Mouse (Mus musculus): ENCODE results near the gene Rerg. TPM values are rescaled to one million over a fixed set of nuclear protein-coding genes. Genes with fewer than 3 reads are reported as not detected.
A peak's percentile ranks its signal among the peaks of the same experiment; 100 is the strongest.

Rerg gene
- polyA plus RNA-seq, 1 experiment from 2014 or later = 31.9 TPM

- Histone ChIP-seq H3K27ac (replicated peaks) (no peak overlapping the region), H3K27me3 (no peaks in the 10 kb centered on the region), H3K9ac (no peak overlapping the region), H3K4me3 (replicated peaks) (no peak overlapping the region), H3K4me2 (replicated peaks) (no peak overlapping the region), H3K4me1 (peaks cover 22% of the 10 kb centered on the region; the same call in 1 of the 2 replicates), H3K9me3 (replicated peaks) (no peaks in the 10 kb centered on the region), H3K36me3 (no peaks in the 10 kb centered on the region)
- ATAC-seq (ENCODE audit: insufficient number of reproducible peaks, low FRiP score, low TSS enrichment, low read depth) = no peak
- WGBS = 93% methylated on average over 7 of the region's 7 CpGs
These were observed 7.8 kb downstream of the Rerg start for GRCm38 (mm10) chr6:137162481-137162880.

- Histone ChIP-seq H3K9me3 (replicated peaks) (no peaks in the 10 kb centered on the region), H3K4me2 (replicated peaks) (no peak overlapping the region), H3K27me3 (no peaks in the 10 kb centered on the region), H3K36me3 (no peaks in the 10 kb centered on the region), H3K4me3 (replicated peaks) (no peak overlapping the region), H3K4me1 (peaks cover 19% of the 10 kb centered on the region; the same call in 1 of the 2 replicates), H3K9ac (no peak overlapping the region), H3K27ac (replicated peaks) (no peak overlapping the region)
- no peak for ATAC-seq (ENCODE audit: insufficient number of reproducible peaks, low FRiP score, low TSS enrichment, low read depth)
- 81% methylated on average over 11 of the region's 11 CpGs for WGBS
These were observed 8.7 kb downstream of the Rerg start for GRCm38 (mm10) chr6:137161491-137162088.

GRCm38 (mm10) chr6:137159372-137159926 lies 10.8 kb downstream of the Rerg start:
- 59% methylated on average over 8 of the region's 8 CpGs for WGBS
- Histone ChIP-seq H3K4me3 (replicated peaks) (no peak overlapping the region), H3K27me3 (no peaks in the 10 kb centered on the region), H3K4me1 (peaks cover 33% of the 10 kb centered on the region), H3K27ac (replicated peaks) (no peak overlapping the region; the same call in 1 of the 2 replicates), H3K9ac (no peak overlapping the region), H3K4me2 (replicated peaks) (no peak overlapping the region), H3K9me3 (replicated peaks) (no peaks in the 10 kb centered on the region), H3K36me3 (no peaks in the 10 kb centered on the region)
- ATAC-seq (ENCODE audit: insufficient number of reproducible peaks, low FRiP score, low TSS enrichment, low read depth) = no peak

- Histone ChIP-seq H3K9ac (no peak overlapping the region), H3K4me2 (replicated peaks) (no peak overlapping the region), H3K27ac (replicated peaks) (peak overlapping the region; percentile 28; the same call in 1 of the 2 replicates), H3K4me1 (peaks cover 29% of the 10 kb centered on the region), H3K9me3 (replicated peaks) (no peaks in the 10 kb centered on the region), H3K4me3 (replicated peaks) (no peak overlapping the region), H3K27me3 (no peaks in the 10 kb centered on the region), H3K36me3 (no peaks in the 10 kb centered on the region)
- no peak for ATAC-seq (ENCODE audit: insufficient number of reproducible peaks, low FRiP score, low TSS enrichment, low read depth)
- 64% methylated on average over 11 of the region's 11 CpGs for WGBS
These were observed 13.7 kb downstream of the Rerg start for GRCm38 (mm10) chr6:137156437-137157219.

GRCm38 (mm10) chr6:137155196-137156137 lies 14.8 kb downstream of the Rerg start:
- H3K36me3 ChIP-seq = no peaks in the 10 kb centered on the region
- ATAC-seq (ENCODE audit: insufficient number of reproducible peaks, low FRiP score, low TSS enrichment, low read depth) = no peak
- 54% methylated on average over 26 of the region's 26 CpGs for WGBS
- H3K27ac ChIP-seq (replicated peaks) = peak overlapping the region; percentile 53
- no peak overlapping the region for H3K9ac ChIP-seq
- H3K4me3 ChIP-seq (replicated peaks) = no peak overlapping the region
- no peaks in the 10 kb centered on the region for H3K9me3 ChIP-seq (replicated peaks)
- H3K4me1 ChIP-seq = peaks cover 29% of the 10 kb centered on the region
- H3K4me2 ChIP-seq (replicated peaks) = peak overlapping the region; percentile 30
- no peaks in the 10 kb centered on the region for H3K27me3 ChIP-seq

GRCm38 (mm10) chr6:137153021-137153420 lies 17.3 kb downstream of the Rerg start:
- Histone ChIP-seq H3K36me3 (no peaks in the 10 kb centered on the region), H3K27ac (replicated peaks) (no peak overlapping the region), H3K9ac (no peak overlapping the region), H3K4me1 (peaks cover 24% of the 10 kb centered on the region), H3K4me3 (replicated peaks) (no peak overlapping the region), H3K4me2 (replicated peaks) (no peak overlapping the region), H3K9me3 (replicated peaks) (no peaks in the 10 kb centered on the region), H3K27me3 (no peaks in the 10 kb centered on the region)
- no peak for ATAC-seq (ENCODE audit: insufficient number of reproducible peaks, low FRiP score, low TSS enrichment, low read depth)
- WGBS = 82% methylated on average over 14 of the region's 14 CpGs

GRCm38 (mm10) chr6:137151015-137151414 lies 19.3 kb downstream of the Rerg start:
- WGBS = 85% methylated on average over 2 of the region's 2 CpGs
- no peaks in the 10 kb centered on the region for H3K27me3 ChIP-seq
- H3K4me1 ChIP-seq = peaks cover 13% of the 10 kb centered on the region
- H3K4me3 ChIP-seq (replicated peaks) = no peak overlapping the region
- H3K9me3 ChIP-seq (replicated peaks) = no peaks in the 10 kb centered on the region
- no peak overlapping the region for H3K9ac ChIP-seq
- ATAC-seq (ENCODE audit: insufficient number of reproducible peaks, low FRiP score, low TSS enrichment, low read depth) = no peak
- no peak overlapping the region for H3K4me2 ChIP-seq (replicated peaks)
- H3K27ac ChIP-seq (replicated peaks) = 0 out of 2 replicates have a peak overlapping the region, but pooled peaks have one; percentile 13
- H3K36me3 ChIP-seq = no peaks in the 10 kb centered on the region

- Histone ChIP-seq H3K9me3 (replicated peaks) (no peaks in the 10 kb centered on the region), H3K4me2 (replicated peaks) (no peak overlapping the region), H3K27ac (replicated peaks) (no peak overlapping the region), H3K4me1 (peaks cover 2% of the 10 kb centered on the region), H3K9ac (no peak overlapping the region), H3K36me3 (no peaks in the 10 kb centered on the region), H3K4me3 (replicated peaks) (no peak overlapping the region), H3K27me3 (no peaks in the 10 kb centered on the region)
- WGBS = 56% methylated on average over 4 of the region's 4 CpGs
- no peak for ATAC-seq (ENCODE audit: insufficient number of reproducible peaks, low FRiP score, low TSS enrichment, low read depth)
These were observed 20.5 kb downstream of the Rerg start for GRCm38 (mm10) chr6:137149833-137150232.

GRCm38 (mm10) chr6:137146910-137147309 lies 23.4 kb downstream of the Rerg start:
- no peak overlapping the region for H3K9ac ChIP-seq
- 0 out of 2 replicates have a peak, but pooled peaks have one; percentile 16 for ATAC-seq (ENCODE audit: insufficient number of reproducible peaks, low FRiP score, low TSS enrichment, low read depth)
- WGBS = 96% methylated on average over 2 of the region's 2 CpGs

GRCm38 (mm10) chr6:137145611-137146010 lies 24.7 kb downstream of the Rerg start:
- no peak for ATAC-seq (ENCODE audit: insufficient number of reproducible peaks, low FRiP score, low TSS enrichment, low read depth)
- WGBS = 93% methylated on average over 11 of the region's 11 CpGs
- H3K9me3 ChIP-seq (replicated peaks) = no peaks in the 10 kb centered on the region
- no peaks in the 10 kb centered on the region for H3K27me3 ChIP-seq
- H3K27ac ChIP-seq (replicated peaks) = 0 out of 2 replicates have a peak overlapping the region, but pooled peaks have one; percentile 17
- H3K9ac ChIP-seq = no peak overlapping the region
- H3K4me1 ChIP-seq = peaks cover 6% of the 10 kb centered on the region; the same call in 1 of the 2 replicates
- H3K4me3 ChIP-seq (replicated peaks) = no peak overlapping the region
- no peak overlapping the region for H3K4me2 ChIP-seq (replicated peaks)
- no peaks in the 10 kb centered on the region for H3K36me3 ChIP-seq

More at GRCm38 (mm10) chr6:137146910-137147309, 23.4 kb downstream of the Rerg start:
- H3K27me3 ChIP-seq = no peaks in the 10 kb centered on the region
- peaks cover 4% of the 10 kb centered on the region; the same call in 1 of the 2 replicates for H3K4me1 ChIP-seq
- H3K27ac ChIP-seq (replicated peaks) = no peak overlapping the region
- H3K4me2 ChIP-seq (replicated peaks) = no peak overlapping the region
- no peaks in the 10 kb centered on the region for H3K36me3 ChIP-seq
- H3K9me3 ChIP-seq (replicated peaks) = no peaks in the 10 kb centered on the region
- no peak overlapping the region for H3K4me3 ChIP-seq (replicated peaks)
